ENCODE assay signal across 8 mouse cellular contexts in the genomic region with DNA sequence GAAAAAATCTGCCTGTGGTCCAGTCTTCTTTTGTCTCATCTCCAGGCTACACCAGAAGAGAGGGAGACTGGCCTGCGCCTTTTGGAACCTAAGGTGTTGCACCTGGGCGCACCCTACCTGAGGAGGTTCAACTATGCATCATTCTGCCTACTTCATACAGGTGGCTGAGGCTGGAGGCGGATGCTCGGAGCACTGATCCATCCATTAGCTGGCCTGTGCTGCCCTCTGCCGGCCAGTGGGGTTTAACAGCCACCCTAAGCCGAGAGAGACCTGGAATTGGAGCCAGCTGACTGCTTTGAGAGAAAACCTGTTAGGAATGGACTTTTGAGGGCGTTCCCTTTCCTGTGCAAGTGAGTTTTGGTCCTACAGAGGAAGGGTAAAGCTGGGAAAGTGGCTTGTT. TPM values are rescaled to one million over a fixed set of nuclear protein-coding genes. Genes with fewer than 3 reads are reported as not detected.
DNase-seq lines count a peak whose midpoint lies in the region; ATAC-seq and TF ChIP-seq lines count a peak whose summit lies in the region.

No protein-coding gene starts in this region.

- H3ac ChIP-seq in C2C12 (ENCODE audit: control insufficient read depth, insufficient read length, low read depth) = no peak overlapping the region

- no peaks in the 10 kb centered on the region for H3K4me1 ChIP-seq in bone marrow, adult 2 months (ENCODE audit: control insufficient read depth, insufficient read depth, low read length)
- peaks cover 3% of the 10 kb centered on the region; the same call in 1 of the 2 replicates for H3K4me1 ChIP-seq in embryonic facial prominence, embryonic 15.5 days
- peaks cover 6% of the 10 kb centered on the region for H3K4me1 ChIP-seq in heart, embryonic 10.5 days
- H3K4me1 ChIP-seq in kidney, postnatal 0 days (replicated peaks; ENCODE audit: insufficient read depth, low read length) = no peaks in the 10 kb centered on the region
- peaks cover 3% of the 10 kb centered on the region for H3K4me1 ChIP-seq in liver, embryonic 11.5 days (replicated peaks; ENCODE audit: control insufficient read depth, insufficient read depth, low read length)
- peaks cover 5% of the 10 kb centered on the region; the same call in 1 of the 2 replicates for H3K4me1 ChIP-seq in neural tube, embryonic 11.5 days (ENCODE audit: control insufficient read depth, insufficient read depth, low read length)
- H3K4me1 ChIP-seq in stomach, embryonic 15.5 days = peaks cover 2% of the 10 kb centered on the region; the same call in 1 of the 2 replicates

- no peaks in the 10 kb centered on the region for H3K79me3 ChIP-seq in C2C12 (ENCODE audit: low read depth)

- H3K4me2 ChIP-seq in embryonic facial prominence, embryonic 15.5 days (replicated peaks) = no peak overlapping the region
- H3K4me2 ChIP-seq in kidney, postnatal 0 days (ENCODE audit: low read length) = no peak overlapping the region
- no peak overlapping the region for H3K4me2 ChIP-seq in liver, embryonic 11.5 days
- H3K4me2 ChIP-seq in neural tube, embryonic 11.5 days (ENCODE audit: low read depth) = no peak overlapping the region
- H3K4me2 ChIP-seq in stomach, embryonic 15.5 days = no peak overlapping the region

- H3K36me3 ChIP-seq in C2C12 (ENCODE audit: control insufficient read depth, insufficient read depth) = no peaks in the 10 kb centered on the region
- H3K36me3 ChIP-seq in embryonic facial prominence, embryonic 15.5 days = no peaks in the 10 kb centered on the region
- no peaks in the 10 kb centered on the region for H3K36me3 ChIP-seq in heart, embryonic 10.5 days
- no peaks in the 10 kb centered on the region for H3K36me3 ChIP-seq in kidney, postnatal 0 days (ENCODE audit: insufficient read depth, low read length)
- H3K36me3 ChIP-seq in liver, embryonic 11.5 days (ENCODE audit: control insufficient read depth, insufficient read depth, low read length) = no peaks in the 10 kb centered on the region
- no peaks in the 10 kb centered on the region for H3K36me3 ChIP-seq in neural tube, embryonic 11.5 days (ENCODE audit: control insufficient read depth, insufficient read depth, low read length)
- no peaks in the 10 kb centered on the region for H3K36me3 ChIP-seq in stomach, embryonic 15.5 days

- ATAC-seq in embryonic facial prominence, embryonic 15.5 days (ENCODE audit: insufficient number of reproducible peaks, low FRiP score, low TSS enrichment, low read depth) = peak; percentile 67; the same call in 1 of the 2 replicates
- peak; percentile 72 for ATAC-seq in kidney, postnatal 0 days (replicated peaks; ENCODE audit: low FRiP score, low read depth)
- peak; percentile 67; the same call in 1 of the 2 replicates for ATAC-seq in liver, embryonic 11.5 days (replicated peaks; ENCODE audit: low FRiP score)
- no peak for ATAC-seq in neural tube, embryonic 11.5 days (ENCODE audit: insufficient read depth, low FRiP score, low TSS enrichment)
- peak; percentile 78; the same call in 1 of the 2 replicates for ATAC-seq in stomach, embryonic 15.5 days (ENCODE audit: insufficient read depth, low FRiP score, low read depth)

- no peak overlapping the region for H3K9ac ChIP-seq in embryonic facial prominence, embryonic 15.5 days
- no peak overlapping the region for H3K9ac ChIP-seq in kidney, postnatal 0 days (ENCODE audit: low read depth, low read length)
- no peak overlapping the region for H3K9ac ChIP-seq in liver, embryonic 11.5 days (ENCODE audit: low read depth, low read length)
- H3K9ac ChIP-seq in neural tube, embryonic 11.5 days (ENCODE audit: low read length) = no peak overlapping the region
- no peak overlapping the region for H3K9ac ChIP-seq in stomach, embryonic 15.5 days

- no peak overlapping the region for H3K4me3 ChIP-seq in C2C12 (ENCODE audit: insufficient read depth, poor library complexity, severe bottlenecking)
- no peak overlapping the region for H3K4me3 ChIP-seq in bone marrow, adult 2 months (replicated peaks; ENCODE audit: control insufficient read depth, low read depth, low read length)
- no peak overlapping the region for H3K4me3 ChIP-seq in embryonic facial prominence, embryonic 15.5 days (replicated peaks)
- no peak overlapping the region for H3K4me3 ChIP-seq in heart, embryonic 10.5 days
- no peak overlapping the region for H3K4me3 ChIP-seq in kidney, postnatal 0 days (replicated peaks; ENCODE audit: low read depth, low read length)
- no peak overlapping the region for H3K4me3 ChIP-seq in liver, embryonic 11.5 days (ENCODE audit: low read depth, low read length)
- no peak overlapping the region for H3K4me3 ChIP-seq in neural tube, embryonic 11.5 days (ENCODE audit: low read depth, low read length)
- no peak overlapping the region for H3K4me3 ChIP-seq in stomach, embryonic 15.5 days (replicated peaks)

- H3K79me2 ChIP-seq in C2C12 (ENCODE audit: control insufficient read depth, insufficient read depth) = no peaks in the 10 kb centered on the region

- TF ChIP-seq POLR2A in bone marrow, adult 2 months (IDR thresholded peaks at IDR 0.05; ENCODE audit: borderline replicate concordance, control insufficient read depth, low read depth, low read length) = no peak

- H3K27me3 ChIP-seq in C2C12 (ENCODE audit: control insufficient read depth, insufficient read depth, insufficient read length) = peaks cover 28% of the 10 kb centered on the region
- H3K27me3 ChIP-seq in embryonic facial prominence, embryonic 15.5 days = peaks cover 9% of the 10 kb centered on the region; the same call in 1 of the 2 replicates
- H3K27me3 ChIP-seq in heart, embryonic 10.5 days (ENCODE audit: insufficient read depth, poor library complexity, severe bottlenecking) = peaks cover 38% of the 10 kb centered on the region
- no peaks in the 10 kb centered on the region for H3K27me3 ChIP-seq in kidney, postnatal 0 days (ENCODE audit: insufficient read depth, low read length)
- H3K27me3 ChIP-seq in liver, embryonic 11.5 days (replicated peaks; ENCODE audit: control insufficient read depth, insufficient read depth, low read length) = peaks cover 23% of the 10 kb centered on the region
- H3K27me3 ChIP-seq in neural tube, embryonic 11.5 days (ENCODE audit: control insufficient read depth, insufficient read depth, low read length) = no peaks in the 10 kb centered on the region
- H3K27me3 ChIP-seq in stomach, embryonic 15.5 days (replicated peaks) = peaks cover 7% of the 10 kb centered on the region; the same call in 1 of the 2 replicates

- peak; percentile 81 for TF ChIP-seq CTCF in C2C12 (IDR thresholded peaks at IDR 0.05; ENCODE audit: control insufficient read depth, insufficient read depth, insufficient read length)
- peak; percentile 88 for TF ChIP-seq CTCF in bone marrow, adult 2 months (IDR thresholded peaks at IDR 0.05; ENCODE audit: control insufficient read depth, insufficient read depth, low read length)
- peak; percentile 93 for TF ChIP-seq CTCF in kidney, postnatal 0 days (IDR thresholded peaks at IDR 0.05; ENCODE audit: low read depth)

- peak; percentile 78 for DNase-seq in heart, embryonic 10.5 days (ENCODE audit: low spot score)
- peak; percentile 83 for DNase-seq in kidney, postnatal 0 days (ENCODE audit: low spot score)
- DNase-seq in liver, embryonic 11.5 days (ENCODE audit: low spot score) = peak; percentile 77
- peak; percentile 85 for DNase-seq in neural tube, embryonic 11.5 days (ENCODE audit: low spot score)

- WGBS in bone marrow, adult 2 months = 5% methylated on average over 7 of the region's 7 CpGs
- WGBS in embryonic facial prominence, embryonic 15.5 days = 7% methylated on average over 7 of the region's 7 CpGs
- 4% methylated on average over 7 of the region's 7 CpGs for WGBS in heart, embryonic 10.5 days
- 5% methylated on average over 7 of the region's 7 CpGs for WGBS in kidney, postnatal 0 days
- WGBS in liver, embryonic 11.5 days = 5% methylated on average over 7 of the region's 7 CpGs
- WGBS in neural tube, embryonic 11.5 days = 7% methylated on average over 7 of the region's 7 CpGs
- 2% methylated on average over 7 of the region's 7 CpGs for WGBS in stomach, embryonic 15.5 days

- no peak overlapping the region for H3K27ac ChIP-seq in bone marrow, adult 2 months (ENCODE audit: control insufficient read depth, insufficient read depth, low read depth, low read length, poor library complexity)
- H3K27ac ChIP-seq in embryonic facial prominence, embryonic 15.5 days (replicated peaks) = no peak overlapping the region
- no peak overlapping the region for H3K27ac ChIP-seq in heart, embryonic 10.5 days
- no peak overlapping the region for H3K27ac ChIP-seq in kidney, postnatal 0 days
- no peak overlapping the region for H3K27ac ChIP-seq in liver, embryonic 11.5 days (ENCODE audit: low read depth, low read length)
- H3K27ac ChIP-seq in neural tube, embryonic 11.5 days (ENCODE audit: low read depth, low read length) = no peak overlapping the region
- no peak overlapping the region for H3K27ac ChIP-seq in stomach, embryonic 15.5 days

- no peaks in the 10 kb centered on the region for H3K9me3 ChIP-seq in embryonic facial prominence, embryonic 15.5 days (replicated peaks)
- no peaks in the 10 kb centered on the region for H3K9me3 ChIP-seq in heart, embryonic 10.5 days
- no peaks in the 10 kb centered on the region for H3K9me3 ChIP-seq in kidney, postnatal 0 days (replicated peaks; ENCODE audit: low read length)
- no peaks in the 10 kb centered on the region for H3K9me3 ChIP-seq in liver, embryonic 11.5 days (ENCODE audit: control insufficient read depth, low read length)
- H3K9me3 ChIP-seq in neural tube, embryonic 11.5 days (ENCODE audit: control insufficient read depth, low read length) = no peaks in the 10 kb centered on the region
- no peaks in the 10 kb centered on the region for H3K9me3 ChIP-seq in stomach, embryonic 15.5 days

TF ChIP-seq in C2C12, 6 proteins besides CTCF, POLR2A, EP300 and RAD21 (continues in another document):
- TF ChIP-seq FOSL1 (IDR thresholded peaks at IDR 0.05; ENCODE audit: insufficient read depth, low read length, poor library complexity, severe bottlenecking) (no peak), MYOD1 (IDR thresholded peaks at IDR 0.05; ENCODE audit: control insufficient read depth, insufficient read length, low read depth) (no peak), CEBPB (IDR thresholded peaks at IDR 0.05; ENCODE audit: low read depth) (no peak), MYOG (IDR thresholded peaks at IDR 0.05; ENCODE audit: control insufficient read depth, extremely low read depth, insufficient read length) (no peak), MAX (IDR thresholded peaks at IDR 0.05) (no peak)

RNA-seq across cellular contexts. Expression of a gene that starts 5.5 kb away (rescaled TPM):
- 22.0 TPM for polyA plus RNA-seq in C2C12 (2012; fragmentation: generic; extraction: Trizol)
- polyA plus RNA-seq in bone marrow, adult 2 months (2011; ENCODE audit: insufficient read depth, insufficient read length, low replicate concordance, missing spikeins) = 45.6 and 65.8 TPM in 2 replicates
- polyA plus RNA-seq in embryonic facial prominence, embryonic 15.5 days (2015; fragmentation: Nextera tagmentation; extraction: Ambion mirVana) = 33.8 and 38.6 TPM in 2 replicates
- polyA plus RNA-seq in heart, embryonic 10.5 days (2016; fragmentation: Nextera tagmentation; extraction: Ambion mirVana) = 34.0 and 35.7 TPM in 2 replicates
- 28.4 and 32.3 TPM in 2 replicates for polyA plus RNA-seq in kidney, postnatal 0 days (2015; fragmentation: Nextera tagmentation; extraction: Ambion mirVana)
- 56.3 and 63.7 TPM in 2 replicates for polyA plus RNA-seq in liver, embryonic 11.5 days (2014; fragmentation: Nextera tagmentation; extraction: Ambion mirVana)
- polyA plus RNA-seq in neural tube, embryonic 11.5 days (2014; fragmentation: Nextera tagmentation; extraction: Ambion mirVana) = 59.4 and 61.8 TPM in 2 replicates
- 37.5 and 39.8 TPM in 2 replicates for polyA plus RNA-seq in stomach, embryonic 15.5 days (2015; fragmentation: Nextera tagmentation; extraction: Ambion mirVana)
